Mouse (Mus musculus) Patski (cell line): ENCODE measurements around the gene Sfxn1. TPM values are rescaled to one million over a fixed set of nuclear protein-coding genes. Genes with fewer than 3 reads are reported as not detected.

ENCODE experiments used
- ATAC-seq: fragments of 100-300 bp; one replicate; pipeline ENCODE4 v1.8.0; 2021
- CTCF ChIA-PET: fragments of 350-600 bp; sonication (Branson Sonifier 250); formaldehyde crosslinking; loops from one replicate; lab custom pipeline; 2022; ENCODE audit warnings: inconsistent platforms; lab: Charles Lee
- POLR2A ChIA-PET: fragments of 350-600 bp; sonication (Branson Sonifier 250); formaldehyde crosslinking; loops from one replicate; lab custom pipeline; 2022; ENCODE audit warnings: antibody characterized with exemption, inconsistent platforms; lab: Charles Lee
- DNase-seq: peaks from one replicate; pipeline ENCODE4 v3.0.0-alpha.2; 2011; ENCODE audit warnings: low read depth, low spot score
- H3K27me3 ChIP-seq: fragments of 371-371 bp; one replicate; pipeline ENCODE4 v1.5.1; 2021
- CTCF ChIP-seq: fragments of 100-300 bp; IDR thresholded peaks from one replicate; pipeline ENCODE4 v1.5.1; 2021
- in situ Hi-C: fragments of 300-500 bp; cut with MboI; formaldehyde crosslinking; loops from 3 replicates; pipeline ENCODE4 v1.11.1; 2018; ENCODE audit warnings: low pct_unique_long_range_greater_than_20kb, mixed read lengths
- polyA plus RNA-seq: library from polyadenylated mRNA; unstranded; gene quantifications from one replicate; pipeline ENCODE4 v1.2.3, GENCODE M21; 2021

Gene Sfxn1
- polyA plus RNA-seq, 1 experiment from 2014 or later = 157 TPM

GRCm38 (mm10) chr13:54094349-54094748, 22.7 kb downstream of the Sfxn1 start:
- ChIA-PET POLR2A (no interaction called here), CTCF (interaction anchor here (0.8 to 2.0 kb wide), 3 partner anchors 13 to 22 kb away, joined by 3 to 6 read pairs (median 4); no protein-coding TSS in a partner anchor)
- TF ChIP-seq CTCF = no peak
- in situ Hi-C loops = no loop called here
- H3K27me3 ChIP-seq = no peaks in the 10 kb centered on the region
- peak; percentile 48 for ATAC-seq
- DNase-seq = no peak

GRCm38 (mm10) chr13:54094963-54095362, 23.3 kb downstream of the Sfxn1 start:
- POLR2A ChIA-PET = no interaction called here

GRCm38 (mm10) chr13:54095721-54096120, 24.1 kb downstream of the Sfxn1 start:
- H3K27me3 ChIP-seq = no peaks in the 10 kb centered on the region
- ChIA-PET POLR2A (no interaction called here), CTCF (no interaction called here)
- ATAC-seq (no peak), DNase-seq (no peak)
- TF ChIP-seq CTCF = no peak
- in situ Hi-C loops = no loop called here

More at GRCm38 (mm10) chr13:54094963-54095362, 23.3 kb downstream of the Sfxn1 start:
- CTCF ChIA-PET = interaction anchor here (2.0 kb wide), 1 partner anchor 22 kb away, joined by 4 read pairs; no protein-coding TSS in a partner anchor
- ATAC-seq (peak; percentile 36), DNase-seq (no peak)
- in situ Hi-C loops = no loop called here
- H3K27me3 ChIP-seq = no peaks in the 10 kb centered on the region
- TF ChIP-seq CTCF = no peak

GRCm38 (mm10) chr13:54097227-54097626, 25.6 kb downstream of the Sfxn1 start:
- CTCF ChIA-PET = interaction anchor here (1.1 to 1.3 kb wide), 2 partner anchors 17 to 22 kb away, joined by 3 read pairs; no protein-coding TSS in a partner anchor
- no peaks in the 10 kb centered on the region for H3K27me3 ChIP-seq
- in situ Hi-C loops = no loop called here
- POLR2A ChIA-PET = interaction anchor here (1.2 kb wide), 1 partner anchor 17 kb away, joined by 3 read pairs; no protein-coding TSS in a partner anchor
- TF ChIP-seq CTCF = no peak
- DNase-seq (no peak), ATAC-seq (no peak)

GRCm38 (mm10) chr13:54097797-54098196, 26.1 kb downstream of the Sfxn1 start:
- in situ Hi-C loops = no loop called here
- TF ChIP-seq CTCF = no peak
- CTCF ChIA-PET = interaction anchor here (1.3 kb wide), 1 partner anchor 16 kb away, joined by 3 read pairs; no protein-coding TSS in a partner anchor
- ATAC-seq (no peak), DNase-seq (no peak)
- POLR2A ChIA-PET = interaction anchor here (1.2 kb wide), 1 partner anchor 17 kb away, joined by 3 read pairs; no protein-coding TSS in a partner anchor
- H3K27me3 ChIP-seq = no peaks in the 10 kb centered on the region

- DNase-seq (peak; percentile 71), ATAC-seq (peak; percentile 78)
- no peak for TF ChIP-seq CTCF
- in situ Hi-C loops = no loop called here
- ChIA-PET POLR2A (interaction anchor here (2.1 kb wide), 1 partner anchor 30 kb away, joined by 7 read pairs; the partner anchor contains the start of gene Sfxn1), CTCF (interaction anchor here (0.8 to 1.9 kb wide), 5 partner anchors 8 to 38 kb away, joined by 3 to 5 read pairs (median 3); no protein-coding TSS in a partner anchor)
- H3K27me3 ChIP-seq = no peaks in the 10 kb centered on the region
These were observed 29.6 kb downstream of the Sfxn1 start for GRCm38 (mm10) chr13:54101031-54101820.

GRCm38 (mm10) chr13:54102061-54102460, 30.4 kb downstream of the Sfxn1 start:
- POLR2A ChIA-PET = interaction anchor here (2.1 kb wide), 1 partner anchor 31 kb away, joined by 7 read pairs; the partner anchor contains the start of gene Sfxn1
- in situ Hi-C loops = no loop called here
- CTCF ChIA-PET = interaction anchor here (1.0 to 1.2 kb wide), 2 partner anchors 9 to 31 kb away, joined by 3 read pairs; no protein-coding TSS in a partner anchor
- DNase-seq (no peak), ATAC-seq (peak; percentile 36)
- no peaks in the 10 kb centered on the region for H3K27me3 ChIP-seq
- TF ChIP-seq CTCF = no peak

- DNase-seq (no peak), ATAC-seq (no peak)
- no peaks in the 10 kb centered on the region for H3K27me3 ChIP-seq
- ChIA-PET CTCF (no interaction called here), POLR2A (no interaction called here)
- in situ Hi-C loops = no loop called here
- TF ChIP-seq CTCF = no peak
These were observed 31.6 kb downstream of the Sfxn1 start for GRCm38 (mm10) chr13:54103271-54103670.

DNA sequence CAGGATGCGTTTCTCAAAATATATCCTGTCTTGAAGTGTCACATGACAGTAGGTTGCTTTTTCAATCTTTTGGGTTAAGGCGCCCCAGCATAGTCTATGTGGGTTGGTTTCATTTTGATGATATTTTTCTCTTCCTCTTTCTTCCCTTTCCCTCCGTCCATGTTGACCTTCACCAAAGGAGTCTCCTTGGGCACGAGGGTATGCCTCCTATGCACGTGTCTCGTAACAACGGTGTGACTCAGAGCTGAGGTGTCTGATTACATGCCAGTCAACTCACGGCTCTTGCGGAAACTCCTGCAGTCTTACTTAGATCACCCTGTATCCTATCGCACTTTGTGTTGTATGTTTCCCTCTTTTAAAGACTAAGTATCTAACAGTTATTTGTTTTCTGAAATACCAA, 32.2 kb downstream of the Sfxn1 start:
- in situ Hi-C loops = no loop called here
- ATAC-seq (no peak), DNase-seq (no peak)
- POLR2A ChIA-PET = no interaction called here
- no peaks in the 10 kb centered on the region for H3K27me3 ChIP-seq
- TF ChIP-seq CTCF = no peak
- CTCF ChIA-PET = no interaction called here

- DNase-seq (no peak), ATAC-seq (peak; percentile 81)
- CTCF ChIA-PET = interaction anchor here (0.7 to 1.7 kb wide), 11 partner anchors 9 to 333 kb away, joined by 3 to 8 read pairs (median 4); no protein-coding TSS in a partner anchor
- peaks cover 19% of the 10 kb centered on the region for H3K27me3 ChIP-seq
- POLR2A ChIA-PET = no interaction called here
- in situ Hi-C loops = loop anchor here (5.0 to 10.0 kb wide), 3 partner anchors 118 to 333 kb away; no protein-coding TSS in a partner anchor
- peak; percentile 90 for TF ChIP-seq CTCF
These were observed 42.3 kb downstream of the Sfxn1 start for GRCm38 (mm10) chr13:54113819-54114550.
